Mouse (Mus musculus): ENCODE measurements around the gene Ccnb1ip1. TPM values are rescaled to one million over a fixed set of nuclear protein-coding genes. Genes with fewer than 3 reads are reported as not detected.

Ccnb1ip1 gene
- total and polyA plus RNA-seq, 3 experiments = 23.3 to 27.6 TPM; not detected in 1

GRCm38 (mm10) chr14:50741584-50741983 lies 65.9 kb downstream of the Ccnb1ip1 start:
- Histone ChIP-seq H3K27me3 (ENCODE audit: control insufficient read depth in 1 of 2, insufficient read depth in 2 of 2, low read length in 2 of 2) (no peaks in the 10 kb centered on the region), H3K36me3 (ENCODE audit: control insufficient read depth in 1 of 2, insufficient read depth in 2 of 2, low read length in 2 of 2) (no peaks in the 10 kb centered on the region), H3K9ac (ENCODE audit: control insufficient read depth, low read depth, low read length, poor library complexity, severe bottlenecking) (no peak overlapping the region), H3K9me3 (replicated peaks; ENCODE audit: insufficient read depth, low read length) (no peaks in the 10 kb centered on the region), H3K27ac (ENCODE audit: control insufficient read depth, low read depth, low read length) (no peak overlapping the region), H3K79me2 (ENCODE audit: control insufficient read depth, insufficient read depth, low read length, poor library complexity) (no peaks in the 10 kb centered on the region), H3K4me1 (ENCODE audit: control insufficient read depth in 1 of 2, insufficient read depth in 2 of 2, low read length in 2 of 2) (no peaks in the 10 kb centered on the region), H3K4me3 (ENCODE audit: control insufficient read depth in 1 of 2, insufficient read depth in 1 of 2, low read depth in 2 of 2, low read length in 2 of 2) (no peak overlapping the region)
- TF ChIP-seq BHLHE40 (IDR thresholded peaks at IDR 0.05; ENCODE audit: borderline replicate concordance, low read depth, low read length) (no peak), KAT2A (conservative IDR thresholded peaks at IDR 0.05; ENCODE audit: low read depth, low read length) (no peak), ETS1 (IDR thresholded peaks at IDR 0.05; ENCODE audit: low read depth, low read length) (no peak), ZMIZ1 (IDR thresholded peaks at IDR 0.05; ENCODE audit: low read depth, low read length) (no peak), RAD21 (IDR thresholded peaks at IDR 0.05; ENCODE audit: low read depth, low read length) (no peak), ZC3H11A (IDR thresholded peaks at IDR 0.05; ENCODE audit: low read depth, low read length) (no peak), MAZ (IDR thresholded peaks at IDR 0.05; ENCODE audit: low read depth, low read length) (no peak), RCOR1 (IDR thresholded peaks at IDR 0.05; ENCODE audit: low read depth, low read length) (no peak), SIN3A (IDR thresholded peaks at IDR 0.05; ENCODE audit: low read length) (no peak), POLR2A (IDR thresholded peaks at IDR 0.05; ENCODE audit: control insufficient read depth in 1 of 2, insufficient read depth in 1 of 2, low read depth in 1 of 2, low read length in 2 of 2, poor library complexity in 1 of 2) (no peak), UBTF (IDR thresholded peaks at IDR 0.05; ENCODE audit: borderline replicate concordance, insufficient read depth, low read depth, low read length) (no peak), MAX (IDR thresholded peaks at IDR 0.05; ENCODE audit: low read length) (no peak), NELFE (IDR thresholded peaks at IDR 0.05; ENCODE audit: low read depth, low read length) (no peak), USF2 (IDR thresholded peaks at IDR 0.05; ENCODE audit: borderline replicate concordance in 1 of 2, insufficient read depth in 1 of 2, low read depth in 1 of 2, low read length in 2 of 2) (no peak), NRF1 (IDR thresholded peaks at IDR 0.05; ENCODE audit: insufficient read depth, low read depth, low read length, poor library complexity, severe bottlenecking) (no peak), JUND (IDR thresholded peaks at IDR 0.05; ENCODE audit: low read depth, low read length) (no peak)
- no peak for DNase-seq (ENCODE audit: low read depth, low spot score)

GRCm38 (mm10) chr14:50740334-50740733 lies 67.2 kb downstream of the Ccnb1ip1 start:
- no peaks in the 10 kb centered on the region for H3K27me3 ChIP-seq (ENCODE audit: control insufficient read depth in 1 of 2, insufficient read depth in 2 of 2, low read length in 2 of 2)
- H3K79me2 ChIP-seq (ENCODE audit: control insufficient read depth, insufficient read depth, low read length, poor library complexity) = no peaks in the 10 kb centered on the region
- no peak overlapping the region for H3K9ac ChIP-seq (ENCODE audit: control insufficient read depth, low read depth, low read length, poor library complexity, severe bottlenecking)
- no peaks in the 10 kb centered on the region for H3K4me1 ChIP-seq (ENCODE audit: control insufficient read depth in 1 of 2, insufficient read depth in 2 of 2, low read length in 2 of 2)
- no peak for DNase-seq (ENCODE audit: low read depth, low spot score)
- H3K4me3 ChIP-seq (ENCODE audit: control insufficient read depth in 1 of 2, insufficient read depth in 1 of 2, low read depth in 2 of 2, low read length in 2 of 2) = no peak overlapping the region
- TF ChIP-seq CHD2 (IDR thresholded peaks at IDR 0.05; ENCODE audit: low read length) = no peak
- no peak for TF ChIP-seq USF1 (IDR thresholded peaks at IDR 0.05; ENCODE audit: low read depth, low read length)
- no peak for TF ChIP-seq KAT2A (conservative IDR thresholded peaks at IDR 0.05; ENCODE audit: low read depth, low read length)
- no peak for TF ChIP-seq ZC3H11A (IDR thresholded peaks at IDR 0.05; ENCODE audit: low read depth, low read length)
- no peak for TF ChIP-seq RAD21 (IDR thresholded peaks at IDR 0.05; ENCODE audit: low read depth, low read length)
- no peak for TF ChIP-seq POLR2A (IDR thresholded peaks at IDR 0.05; ENCODE audit: control insufficient read depth in 1 of 2, insufficient read depth in 1 of 2, low read depth in 1 of 2, low read length in 2 of 2, poor library complexity in 1 of 2)
- TF ChIP-seq ZKSCAN1 (IDR thresholded peaks at IDR 0.05; ENCODE audit: low read depth, low read length) = no peak
- no peak for TF ChIP-seq JUND (IDR thresholded peaks at IDR 0.05; ENCODE audit: low read depth, low read length)
- TF ChIP-seq ZMIZ1 (IDR thresholded peaks at IDR 0.05; ENCODE audit: low read depth, low read length) = no peak
- no peak for TF ChIP-seq SMC3 (IDR thresholded peaks at IDR 0.05; ENCODE audit: low read depth, low read length)
- TF ChIP-seq POLR2AphosphoS5 (IDR thresholded peaks at IDR 0.05; ENCODE audit: borderline replicate concordance, low read depth, low read length) = no peak
- TF ChIP-seq NELFE (IDR thresholded peaks at IDR 0.05; ENCODE audit: low read depth, low read length) = no peak
- no peak for TF ChIP-seq ZNF384 (IDR thresholded peaks at IDR 0.05; ENCODE audit: low read depth, low read length)
- TF ChIP-seq TBP (IDR thresholded peaks at IDR 0.05; ENCODE audit: low read depth, low read length) = no peak
- no peak for TF ChIP-seq MEF2A (IDR thresholded peaks at IDR 0.05; ENCODE audit: extremely low read depth, insufficient replicate concordance, low read depth, low read length, poor library complexity, severe bottlenecking)
- no peak for TF ChIP-seq TCF12 (IDR thresholded peaks at IDR 0.05; ENCODE audit: low read depth, low read length)
- no peak for TF ChIP-seq MYC (IDR thresholded peaks at IDR 0.05; ENCODE audit: low read depth, low read length)
- no peaks in the 10 kb centered on the region for H3K36me3 ChIP-seq (ENCODE audit: control insufficient read depth in 1 of 2, insufficient read depth in 2 of 2, low read length in 2 of 2)
- H3K9me3 ChIP-seq (replicated peaks; ENCODE audit: insufficient read depth, low read length) = no peaks in the 10 kb centered on the region
- no peak overlapping the region for H3K27ac ChIP-seq (ENCODE audit: control insufficient read depth, low read depth, low read length)

Measured in MEL (cell line).